ENCODE assay signal across 16 mouse cellular contexts in the genomic region with DNA sequence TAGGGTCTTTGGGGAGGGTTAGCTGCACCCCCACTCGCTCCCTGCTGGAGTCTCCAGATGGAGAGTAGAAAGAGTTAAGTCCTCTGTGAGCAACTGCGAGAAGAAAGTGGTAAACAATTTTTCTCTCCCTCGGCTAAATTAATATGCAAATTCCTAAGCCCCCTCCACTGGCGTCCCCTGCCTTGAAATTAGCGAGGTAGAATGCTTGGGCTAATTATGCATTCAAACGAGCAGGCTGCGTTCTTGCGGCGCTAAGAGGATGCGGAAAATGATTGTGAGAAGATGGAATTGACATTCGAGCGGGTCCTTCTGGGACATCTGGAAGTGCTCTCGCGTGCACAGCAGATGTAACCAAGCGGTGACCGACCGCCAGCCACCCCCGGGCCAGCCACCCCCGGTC. TPM values are rescaled to one million over a fixed set of nuclear protein-coding genes. Genes with fewer than 3 reads are reported as not detected.
DNase-seq lines count a peak whose midpoint lies in the region; ATAC-seq and TF ChIP-seq lines count a peak whose summit lies in the region.
"Had no signal": no experiment of that assay in that cellular context is flagged by ENCODE, and none has a peak within 500 bp of the region (broad histone marks: within the 10 kb centered on the region; RNA-seq: fewer than 3 reads in every experiment).

No protein-coding gene starts in this region.

- DNase-seq in neural tube, embryonic 10.5 days (ENCODE audit: extremely low spot score, low spot score) = no peak
- DNase-seq in forebrain, postnatal 0 days = peak; percentile 75
- DNase-seq in layer of hippocampus, adult 18-20 months (ENCODE audit: low spot score in 2 of 2) = no peak
- DNase-seq in layer of hippocampus, postnatal 25 days (ENCODE audit: extremely low spot score in 1 of 2, low spot score in 1 of 2) = no peak
- DNase-seq in gastrocnemius, adult 8-10 months (ENCODE audit: low spot score in 2 of 2) = no peak
- DNase-seq in spleen, postnatal 36 days (ENCODE audit: low spot score in 2 of 2) = no peak
- DNase-seq: cerebellum, adult 9-11 months; heart, adult 18-20 months; heart, postnatal 10 days; kidney, postnatal 10 days; layer of hippocampus, postnatal 36 days; lung, adult 2 months; thymus, postnatal 4 days had no signal

- 16% methylated on average over 19 of the region's 19 CpGs for WGBS in neural tube, embryonic 12.5 days
- WGBS in forebrain, postnatal 0 days = 5% methylated on average over 19 of the region's 19 CpGs
- WGBS in midbrain, embryonic 12.5 days = 12% methylated on average over 19 of the region's 19 CpGs

- no peaks in the 10 kb centered on the region for H3K36me3 ChIP-seq in neural tube, embryonic 12.5 days
- no peaks in the 10 kb centered on the region for H3K36me3 ChIP-seq in forebrain, postnatal 0 days (ENCODE audit: insufficient read depth)
- H3K36me3 ChIP-seq in midbrain, embryonic 12.5 days = no peaks in the 10 kb centered on the region

- peaks cover 81% of the 10 kb centered on the region for H3K4me1 ChIP-seq in neural tube, embryonic 12.5 days
- H3K4me1 ChIP-seq in forebrain, postnatal 0 days (ENCODE audit: insufficient read depth) = peaks cover 56% of the 10 kb centered on the region
- peaks cover 82% of the 10 kb centered on the region for H3K4me1 ChIP-seq in midbrain, embryonic 12.5 days

- ATAC-seq in neural tube, embryonic 12.5 days (ENCODE audit: low FRiP score, low read depth) = no peak
- ATAC-seq in forebrain, postnatal 0 days = peak; percentile 68
- no peak for ATAC-seq in midbrain, embryonic 12.5 days (ENCODE audit: low FRiP score, low read depth)
- ATAC-seq: intestine, embryonic 16.5 days had no signal

- H3K27me3 ChIP-seq in neural tube, embryonic 12.5 days (replicated peaks) = 0 out of 2 replicates have a peak, but pooled peaks cover 5% of the 10 kb centered on the region
- H3K27me3 ChIP-seq in forebrain, postnatal 0 days (ENCODE audit: insufficient read depth, low read length) = no peaks in the 10 kb centered on the region
- peaks cover 20% of the 10 kb centered on the region for H3K27me3 ChIP-seq in midbrain, embryonic 12.5 days

- TF ChIP-seq CTCF in forebrain, postnatal 0 days (IDR thresholded peaks at IDR 0.05; ENCODE audit: low read depth) = no peak

- H3K4me3 ChIP-seq in neural tube, embryonic 12.5 days = no peak overlapping the region
- H3K4me3 ChIP-seq in forebrain, postnatal 0 days (ENCODE audit: low read depth, low read length) = no peak overlapping the region
- H3K4me3 ChIP-seq in midbrain, embryonic 12.5 days = no peak overlapping the region

- H3K9ac ChIP-seq in neural tube, embryonic 12.5 days = 0 out of 2 replicates have a peak overlapping the region, but pooled peaks have one; percentile 29
- H3K9ac ChIP-seq in forebrain, postnatal 0 days = 0 out of 2 replicates have a peak overlapping the region, but pooled peaks have one; percentile 18
- H3K9ac ChIP-seq in midbrain, embryonic 12.5 days (replicated peaks) = no peak overlapping the region

- H3K9me3 ChIP-seq in neural tube, embryonic 12.5 days = no peaks in the 10 kb centered on the region
- no peaks in the 10 kb centered on the region for H3K9me3 ChIP-seq in forebrain, postnatal 0 days (ENCODE audit: low read length)
- H3K9me3 ChIP-seq in midbrain, embryonic 12.5 days = no peaks in the 10 kb centered on the region

- peak overlapping the region; percentile 60; the same call in 1 of the 2 replicates for H3K27ac ChIP-seq in neural tube, embryonic 12.5 days
- peak overlapping the region; percentile 83 for H3K27ac ChIP-seq in forebrain, postnatal 0 days (ENCODE audit: low read depth, low read length)
- H3K27ac ChIP-seq in midbrain, embryonic 12.5 days (replicated peaks) = peak overlapping the region; percentile 75

- H3K4me2 ChIP-seq in neural tube, embryonic 12.5 days (replicated peaks) = no peak overlapping the region; the same call in 1 of the 2 replicates
- peak overlapping the region; percentile 34 for H3K4me2 ChIP-seq in forebrain, postnatal 0 days (ENCODE audit: low read depth)
- peak overlapping the region; percentile 22 for H3K4me2 ChIP-seq in midbrain, embryonic 12.5 days (replicated peaks)

RNA-seq across cellular contexts. Expression of gene Acsf3, which starts 32.8 kb away (rescaled TPM):
- polyA plus RNA-seq in neural tube, embryonic 12.5 days (2016; fragmentation: Nextera tagmentation; extraction: Ambion mirVana) = 16.6 and 18.3 TPM in 2 replicates
- 18.5 and 25.6 TPM in 2 replicates for total RNA-seq in forebrain, postnatal 0 days (2014; rRNA removed)
- 13.2 and 16.9 TPM in 2 replicates for polyA plus RNA-seq in forebrain, postnatal 0 days (2015; fragmentation: Nextera tagmentation; extraction: Ambion mirVana)
- 16.9 and 17.3 TPM in 2 replicates for polyA plus RNA-seq in midbrain, embryonic 12.5 days (2016; fragmentation: Nextera tagmentation; extraction: Ambion mirVana)
- 10 to 100 TPM; 17.7 to 21.0 TPM for total RNA-seq in layer of hippocampus, adult 18-20 months (2021)
- total RNA-seq in layer of hippocampus, postnatal 25 days (2021) = 10 to 100 TPM; 14.8 to 22.0 TPM
- total RNA-seq in gastrocnemius, adult 8-10 months (2022) = 10 to 100 TPM; 10.5 to 13.1 (median 11.5) TPM

RNA-seq across cellular contexts. Expression of gene Cbfa2t3, which starts 43.6 kb away (rescaled TPM):
- polyA plus RNA-seq in neural tube, embryonic 12.5 days (2016; fragmentation: Nextera tagmentation; extraction: Ambion mirVana) = 15.3 and 16.7 TPM in 2 replicates
- total RNA-seq in forebrain, postnatal 0 days (2014; rRNA removed) = 4.5 and 5.6 TPM in 2 replicates
- polyA plus RNA-seq in forebrain, postnatal 0 days (2015; fragmentation: Nextera tagmentation; extraction: Ambion mirVana) = 4.9 and 9.5 TPM in 2 replicates
- polyA plus RNA-seq in midbrain, embryonic 12.5 days (2016; fragmentation: Nextera tagmentation; extraction: Ambion mirVana) = 12.9 and 14.5 TPM in 2 replicates
- total RNA-seq in layer of hippocampus, adult 18-20 months (2021) = 10 to 100 TPM; 46.3 to 52.5 TPM
- 10 to 100 TPM; 40.0 to 43.6 TPM for total RNA-seq in layer of hippocampus, postnatal 25 days (2021)
- total RNA-seq in gastrocnemius, adult 8-10 months (2022) = 10 to 100 TPM; 12.3 to 22.0 (median 17.2) TPM
